Mouse (Mus musculus) frontal cortex, postnatal 25 days (tissue): ENCODE results near the gene Brwd1.
"Not testable (repeated sequence)": the region's sequence is repeated elsewhere in the genome, so short reads cannot be mapped to it uniquely, and the experiment has no call there.

Experiments
- DNase-seq, 2 experiments: peaks; one replicate each; pipeline ENCODE4 v3.0.0; 2022; ENCODE audit warnings: low spot score in 2 of 2

Gene Brwd1

DNA sequence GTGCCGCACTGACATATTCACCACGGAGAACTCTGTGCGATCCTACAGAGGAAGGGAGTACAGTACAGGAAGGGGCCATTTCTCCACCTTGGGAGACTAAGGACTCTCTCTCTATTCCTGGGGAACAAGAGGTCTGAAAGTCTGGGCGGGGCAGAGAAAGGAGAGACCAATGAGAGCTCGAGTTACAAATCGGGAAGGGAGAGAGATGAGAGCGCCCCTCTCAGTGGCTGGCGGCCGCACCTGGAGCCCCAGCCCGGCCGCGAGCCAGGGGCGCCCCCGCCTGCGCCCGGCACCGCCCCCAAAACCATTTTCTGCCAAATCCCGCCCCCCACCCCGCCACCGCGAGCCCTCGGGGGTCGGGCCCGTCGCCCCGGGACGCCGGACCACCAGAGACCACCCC is 995 bp downstream of the Brwd1 start:
- DNase-seq, result peak; percentile 92 to 94

DNA sequence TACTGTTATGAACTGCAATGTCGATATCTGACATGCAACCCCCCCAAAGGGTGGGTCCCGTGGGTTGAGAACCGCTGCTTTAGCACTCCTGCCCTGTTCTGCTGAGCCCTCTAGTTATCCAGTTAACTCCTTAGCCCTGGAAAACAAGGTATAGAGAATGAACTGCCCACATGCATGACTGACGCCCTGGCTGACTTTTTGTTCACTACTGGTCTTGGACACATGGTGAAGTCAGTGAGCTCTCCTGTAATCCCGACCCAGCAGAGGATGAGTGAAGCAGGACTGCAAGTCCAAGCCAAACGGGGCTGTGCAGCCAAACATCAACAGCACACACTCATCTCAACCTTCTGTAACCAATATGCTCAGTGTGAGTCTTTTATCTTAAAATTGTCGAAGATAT is 1.8 kb downstream of the Brwd1 start:
- no peak for DNase-seq

DNA sequence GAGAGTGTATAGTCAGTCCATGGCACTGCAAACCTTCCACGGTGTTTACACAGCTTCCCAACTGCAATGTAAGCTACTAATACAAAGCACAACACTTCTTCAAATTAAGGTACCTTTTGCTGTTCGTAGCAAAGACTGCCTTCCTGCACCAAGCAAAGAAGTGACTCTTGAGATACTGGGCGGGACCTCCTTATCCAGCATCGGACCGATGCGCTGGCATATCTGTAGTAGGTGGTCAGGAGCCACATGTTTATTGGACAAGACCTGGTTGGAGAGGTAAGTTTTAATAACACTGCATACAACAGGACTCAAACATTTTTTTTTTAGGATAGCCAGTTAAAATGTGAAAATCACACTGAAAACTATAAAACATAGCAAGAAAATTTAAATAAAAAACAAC is 14.0 kb downstream of the Brwd1 start:
- no peak for DNase-seq

DNA sequence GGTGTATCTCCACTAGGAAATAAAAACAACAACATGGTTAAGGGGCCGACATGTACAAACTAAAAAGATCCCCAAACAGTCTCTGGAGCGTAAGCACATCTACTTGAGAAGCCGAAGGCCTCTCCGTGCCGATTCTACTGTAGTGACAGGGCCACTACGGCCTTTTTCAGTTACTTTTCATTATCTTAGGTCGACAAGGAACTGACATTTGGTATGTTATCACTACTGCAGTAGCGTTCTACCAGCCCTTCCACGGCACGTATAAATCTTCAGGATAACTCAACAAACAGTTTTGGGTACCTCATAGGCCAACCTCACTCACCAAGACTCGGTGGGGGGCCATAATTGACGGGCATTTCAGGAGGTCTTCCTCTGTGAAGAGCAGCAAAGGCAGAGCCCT is 16.2 kb downstream of the Brwd1 start:
- DNase-seq, result no peak

DNA sequence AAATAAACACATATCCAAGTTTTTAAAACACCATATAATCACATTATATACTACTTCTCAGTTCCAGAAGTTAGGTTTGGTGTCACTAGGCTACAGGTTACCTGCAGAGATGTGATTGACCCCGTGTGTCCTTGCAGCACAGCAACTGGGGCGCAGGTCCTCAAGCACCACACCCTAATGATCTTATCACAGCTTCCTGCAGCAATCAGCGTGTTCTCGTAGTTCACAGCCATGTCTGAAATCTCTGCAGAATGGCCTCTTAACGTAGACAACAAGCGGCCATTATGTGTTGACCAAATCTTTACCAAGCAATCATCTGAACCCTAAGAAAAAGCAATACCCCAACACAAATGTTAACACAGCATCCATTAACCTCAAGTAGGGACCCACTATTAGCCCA is 17.7 kb downstream of the Brwd1 start:
- DNase-seq, result no peak

DNA sequence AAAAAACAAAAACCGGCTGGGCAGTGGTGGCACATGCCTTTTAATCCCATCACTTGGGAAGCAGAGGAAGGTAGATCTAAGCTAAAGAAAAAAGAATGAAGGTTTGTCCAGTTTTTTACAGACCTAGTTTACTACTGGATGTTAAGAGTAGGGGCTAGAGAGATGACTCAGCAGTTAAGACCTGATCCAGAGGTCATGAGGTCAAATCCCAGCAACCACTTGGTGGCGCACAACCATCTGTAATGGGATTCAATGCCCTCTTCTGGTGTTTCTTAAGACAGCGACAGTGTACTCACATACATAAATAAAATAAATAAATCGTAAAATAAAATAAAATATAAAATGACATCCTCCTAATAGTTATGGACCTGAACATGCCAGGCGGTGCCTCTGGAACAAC is 38.2 kb downstream of the Brwd1 start:
- no peak for DNase-seq

DNA sequence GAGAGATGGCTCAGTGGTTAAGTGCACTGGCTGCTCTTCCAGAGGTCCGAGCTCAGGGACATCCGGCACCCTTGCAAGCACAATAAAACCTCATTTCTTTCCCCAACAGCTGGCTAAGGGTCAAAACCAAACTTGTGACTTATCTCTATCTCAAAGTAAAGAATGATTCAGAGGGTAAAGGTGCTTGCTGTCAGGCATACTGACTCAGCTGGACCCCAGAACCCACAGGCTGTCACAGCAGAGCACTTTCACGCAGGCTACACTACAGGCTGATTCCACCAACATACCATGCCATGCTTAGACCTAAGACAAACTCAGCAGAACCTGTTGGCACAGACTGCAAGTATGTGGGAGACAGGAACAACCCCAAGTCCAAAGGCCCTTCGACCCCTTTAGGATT is 41.6 kb downstream of the Brwd1 start:
- DNase-seq, result no peak

DNA sequence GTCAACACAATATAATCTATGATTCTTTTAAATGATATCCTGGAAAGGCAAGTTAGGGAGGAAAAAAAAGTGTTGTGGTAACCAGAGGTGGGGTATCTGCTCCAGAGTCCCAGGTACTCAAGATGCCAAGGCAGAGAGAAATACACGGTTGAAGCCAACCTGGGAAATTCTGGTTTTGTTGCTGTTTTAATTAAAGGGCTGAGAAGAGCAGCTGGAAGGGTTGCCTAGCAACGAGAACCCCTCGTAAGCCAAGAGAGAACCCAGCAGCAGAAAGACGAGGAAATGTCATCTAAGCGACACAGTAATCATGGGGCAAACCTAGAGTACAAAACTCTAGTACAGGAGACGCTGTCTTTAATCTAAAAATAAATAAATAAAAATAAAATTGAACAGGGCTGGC is 42.8 kb downstream of the Brwd1 start:
- DNase-seq, result no peak

DNA sequence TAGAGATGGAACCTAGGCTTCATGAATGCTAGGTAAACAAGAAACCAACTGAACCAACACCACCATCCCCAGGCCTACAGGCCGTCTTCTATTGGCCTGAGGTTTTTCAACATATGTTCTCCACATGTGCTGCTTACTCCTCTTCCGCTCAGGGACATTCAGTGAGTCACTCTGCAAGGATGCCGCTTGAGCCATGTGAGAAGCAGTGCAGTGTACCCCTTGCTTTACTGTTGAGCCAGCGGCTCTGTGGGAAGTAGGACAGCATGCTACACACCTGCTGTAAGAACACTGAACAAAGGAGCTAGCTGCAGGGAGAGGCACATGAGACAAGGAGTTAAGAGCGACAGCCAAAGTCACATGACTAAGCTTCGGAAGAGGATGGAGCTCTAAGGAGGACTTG is 47.9 kb downstream of the Brwd1 start:
- DNase-seq, result no peak

DNA sequence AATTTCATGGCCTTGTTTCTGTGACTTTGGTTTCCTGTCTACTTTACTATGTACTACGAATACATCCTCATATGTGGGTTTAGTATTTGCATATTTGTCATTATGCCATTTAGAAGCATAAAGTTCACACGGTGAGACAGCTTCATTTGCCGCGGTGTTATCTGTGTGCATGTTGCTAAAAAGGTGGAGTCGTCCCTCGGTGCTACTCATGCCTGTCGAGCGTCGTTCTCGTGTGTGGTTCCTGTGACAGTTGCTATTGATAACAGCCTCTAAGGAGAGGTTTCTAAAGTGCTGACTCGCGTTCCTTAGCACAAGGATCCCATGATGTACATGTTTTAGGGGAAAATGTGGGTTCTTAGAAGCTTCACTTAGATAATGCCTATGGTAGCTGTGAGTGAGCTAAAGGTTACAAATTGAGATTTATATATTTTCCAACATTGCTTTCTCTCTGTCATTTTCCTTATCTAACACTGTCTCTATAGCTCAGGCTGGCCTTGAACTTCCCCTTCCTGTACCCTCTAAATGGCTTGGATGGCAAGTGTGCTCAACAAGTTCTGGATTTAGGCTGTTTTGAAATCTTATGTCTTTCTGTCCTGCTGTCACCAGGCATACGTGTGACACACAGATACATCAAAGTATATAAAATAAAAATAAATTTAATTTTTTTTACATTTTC is 49.8 kb downstream of the Brwd1 start:
- no peak for DNase-seq

DNA sequence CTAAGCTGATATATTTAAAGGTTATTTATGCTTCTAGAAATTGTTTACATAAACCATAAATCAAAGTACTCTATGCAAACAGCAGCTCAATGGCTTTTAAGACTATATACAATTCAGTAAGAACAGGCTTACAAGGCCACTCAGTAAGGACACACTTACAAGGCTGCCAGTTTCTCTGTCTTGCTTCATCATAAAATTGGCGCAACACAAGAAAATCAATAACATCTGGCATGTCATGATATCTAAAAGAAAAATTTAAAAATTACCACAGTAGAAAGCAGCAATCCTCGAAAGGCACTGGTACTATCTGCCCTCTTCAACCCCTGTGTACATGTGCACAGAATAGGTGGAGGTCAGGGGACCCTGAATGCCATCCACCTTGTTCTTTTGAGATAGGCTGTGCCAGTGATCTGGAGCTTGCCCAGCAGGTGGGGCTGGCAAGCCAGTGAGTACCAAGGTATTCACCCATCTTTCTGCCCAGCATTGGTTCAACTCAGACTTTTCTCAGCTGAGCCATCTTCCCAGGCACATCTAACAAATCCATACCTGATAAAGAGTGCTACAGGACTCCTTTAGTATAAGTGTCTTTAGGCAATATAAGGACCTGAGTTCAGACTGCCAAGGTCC is 51.7 kb downstream of the Brwd1 start:
- DNase-seq, result no peak

DNA sequence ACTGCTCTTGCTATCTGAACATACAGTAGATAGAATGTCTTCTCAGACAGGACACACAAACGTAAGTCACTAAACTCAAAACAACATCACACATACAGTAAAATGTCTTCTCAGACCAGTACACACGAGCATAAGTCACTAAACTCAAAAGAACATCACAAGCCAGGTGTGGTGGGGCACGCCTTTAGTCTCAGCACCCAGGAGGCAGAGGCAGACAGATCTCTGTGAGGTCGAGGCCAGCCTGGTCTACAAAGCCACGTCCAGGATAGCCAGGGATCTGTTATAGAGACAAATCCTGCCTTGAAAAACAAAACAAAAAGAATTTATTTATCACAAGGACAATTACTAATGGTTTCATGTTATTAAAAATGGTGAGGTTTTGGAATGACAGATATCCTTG is 56.1 kb downstream of the Brwd1 start:
- no peak for DNase-seq

DNA sequence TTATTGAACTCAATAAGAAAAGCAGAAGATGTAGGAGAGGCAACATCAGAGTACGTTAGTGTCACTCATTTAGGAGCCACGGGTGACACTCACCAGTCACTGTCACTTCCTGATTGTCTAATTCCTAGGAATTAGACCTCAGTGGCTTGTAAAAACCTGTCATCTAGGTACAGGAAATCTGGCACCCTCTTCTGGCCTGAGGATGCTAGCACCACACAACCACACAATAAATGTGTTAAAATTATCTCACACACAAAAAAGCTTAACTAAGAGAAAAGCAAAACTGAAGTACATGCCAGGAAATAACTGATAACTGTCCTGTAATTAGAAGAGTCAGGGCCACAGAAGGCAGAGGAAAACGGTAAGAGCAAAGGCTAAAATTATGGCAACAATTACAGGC is 57.1 kb downstream of the Brwd1 start:
- no peak for DNase-seq

DNA sequence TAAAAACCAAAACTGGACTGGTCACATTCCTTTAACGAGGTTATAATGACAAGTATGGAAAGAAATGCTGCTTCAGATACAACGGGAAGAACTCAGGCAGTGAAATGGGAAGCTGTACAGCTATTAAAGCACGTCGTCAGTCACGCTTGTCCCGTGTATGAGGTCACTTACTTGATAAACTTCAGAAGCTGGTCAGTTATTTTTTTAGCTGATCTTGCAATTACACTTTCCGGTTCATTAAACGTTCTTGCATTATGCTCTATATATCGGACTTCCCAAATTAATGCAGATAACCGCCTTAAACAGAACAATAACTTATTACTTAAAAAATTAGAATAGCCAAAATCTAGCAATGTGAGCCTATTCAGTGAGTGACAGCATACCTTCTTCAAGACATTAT is 61.3 kb downstream of the Brwd1 start:
- DNase-seq, result no peak

DNA sequence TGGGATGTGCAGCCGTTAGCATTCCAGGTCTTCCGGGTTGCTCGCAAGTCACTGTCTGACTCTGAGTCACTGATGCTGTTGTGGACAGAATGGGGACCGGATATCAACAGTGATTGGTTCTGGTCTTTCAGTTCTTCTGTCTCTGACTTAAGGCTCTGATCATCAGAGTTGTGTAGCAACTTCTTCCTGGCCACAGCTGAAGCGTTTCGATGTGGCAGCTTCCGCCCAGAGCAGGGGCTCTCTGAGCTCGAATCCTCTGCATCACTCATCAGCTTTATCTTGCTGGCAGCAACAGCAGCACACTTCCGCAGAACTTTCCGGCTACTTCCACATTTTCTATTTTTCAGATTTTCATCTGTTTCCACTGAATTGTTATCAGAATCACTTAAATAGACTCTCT is 73.2 kb downstream of the Brwd1 start:
- not testable (repeated sequence) for DNase-seq

DNA sequence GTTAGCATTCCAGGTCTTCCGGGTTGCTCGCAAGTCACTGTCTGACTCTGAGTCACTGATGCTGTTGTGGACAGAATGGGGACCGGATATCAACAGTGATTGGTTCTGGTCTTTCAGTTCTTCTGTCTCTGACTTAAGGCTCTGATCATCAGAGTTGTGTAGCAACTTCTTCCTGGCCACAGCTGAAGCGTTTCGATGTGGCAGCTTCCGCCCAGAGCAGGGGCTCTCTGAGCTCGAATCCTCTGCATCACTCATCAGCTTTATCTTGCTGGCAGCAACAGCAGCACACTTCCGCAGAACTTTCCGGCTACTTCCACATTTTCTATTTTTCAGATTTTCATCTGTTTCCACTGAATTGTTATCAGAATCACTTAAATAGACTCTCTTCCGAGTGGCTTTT is 78.0 kb downstream of the Brwd1 start:
- DNase-seq, result not testable (repeated sequence)

DNA sequence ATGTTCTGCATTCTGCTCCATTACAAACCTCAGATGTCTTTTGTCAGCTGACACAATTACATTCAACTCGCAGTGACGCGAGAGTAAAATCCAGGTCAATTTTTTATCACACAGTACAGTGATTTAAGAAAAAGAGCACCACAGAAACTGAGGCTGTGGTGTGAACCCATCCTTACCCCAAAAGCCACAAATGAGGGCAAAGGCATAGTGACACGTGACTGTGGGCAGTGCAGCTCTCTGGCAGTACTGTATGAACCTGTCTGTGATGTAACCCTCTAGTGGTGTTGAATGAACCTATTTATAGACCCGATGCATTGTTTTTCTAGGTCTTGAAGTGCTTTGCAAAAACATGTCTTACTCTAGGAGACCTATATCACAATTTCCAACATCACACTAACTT is 83.0 kb downstream of the Brwd1 start:
- no peak for DNase-seq

DNA sequence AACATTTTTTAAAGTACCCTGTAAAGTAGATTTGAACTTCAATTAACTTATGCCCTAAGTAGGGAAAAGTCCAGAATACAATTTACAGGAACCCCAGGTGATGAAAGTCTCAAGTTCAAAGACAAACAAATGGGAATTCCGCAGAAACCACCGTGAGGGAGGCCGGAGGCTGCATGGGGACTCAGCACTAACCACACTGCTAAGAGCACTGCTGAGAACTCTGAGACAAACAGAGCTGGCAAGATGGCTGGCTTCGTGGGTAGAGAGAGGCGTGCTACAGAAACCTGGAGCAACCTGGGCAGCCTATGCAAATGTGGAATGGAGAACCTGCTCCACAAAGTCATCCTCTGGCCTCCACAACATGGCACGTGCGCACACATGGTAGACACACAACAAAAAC is 86.2 kb downstream of the Brwd1 start:
- DNase-seq, result no peak

DNA sequence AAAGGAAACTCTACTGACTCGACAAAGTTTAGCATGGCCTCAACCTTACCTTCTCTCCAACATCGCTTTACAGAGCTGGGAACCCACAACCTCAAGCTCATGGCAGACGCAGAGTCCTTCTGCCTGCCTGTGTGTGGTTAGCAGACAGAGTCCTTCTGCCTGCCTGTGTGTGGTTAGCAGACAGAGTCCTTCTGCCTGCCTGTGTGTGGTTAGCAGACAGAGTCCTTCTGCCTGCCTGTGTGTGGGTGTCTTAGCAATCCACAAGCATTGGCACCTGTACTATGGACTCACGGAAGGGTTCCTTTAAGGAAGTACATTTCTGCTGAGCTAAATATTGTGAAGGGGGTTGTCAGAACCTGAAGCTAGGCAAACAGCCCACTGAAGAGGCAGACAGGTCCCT is 87.8 kb downstream of the Brwd1 start:
- not testable (repeated sequence) for DNase-seq

DNA sequence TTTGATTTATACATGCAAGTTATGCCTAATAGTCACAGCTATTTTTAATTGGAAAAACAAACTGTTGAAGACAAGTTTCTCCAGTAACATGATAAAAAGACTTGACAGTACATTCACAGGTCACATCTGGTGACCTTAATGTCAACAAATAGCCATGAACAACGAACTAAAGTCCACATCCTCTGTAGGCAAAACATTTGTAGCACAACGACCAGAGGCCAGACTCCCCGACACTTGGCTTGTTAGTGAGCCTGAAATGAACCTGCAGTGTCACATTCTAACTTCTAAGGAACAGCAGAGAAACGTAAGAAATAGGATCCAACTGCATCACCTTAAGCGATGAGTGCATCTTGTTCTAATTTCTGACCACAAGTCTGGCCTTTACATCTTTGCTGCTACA is 89.7 kb downstream of the Brwd1 start:
- DNase-seq, result no peak

DNA sequence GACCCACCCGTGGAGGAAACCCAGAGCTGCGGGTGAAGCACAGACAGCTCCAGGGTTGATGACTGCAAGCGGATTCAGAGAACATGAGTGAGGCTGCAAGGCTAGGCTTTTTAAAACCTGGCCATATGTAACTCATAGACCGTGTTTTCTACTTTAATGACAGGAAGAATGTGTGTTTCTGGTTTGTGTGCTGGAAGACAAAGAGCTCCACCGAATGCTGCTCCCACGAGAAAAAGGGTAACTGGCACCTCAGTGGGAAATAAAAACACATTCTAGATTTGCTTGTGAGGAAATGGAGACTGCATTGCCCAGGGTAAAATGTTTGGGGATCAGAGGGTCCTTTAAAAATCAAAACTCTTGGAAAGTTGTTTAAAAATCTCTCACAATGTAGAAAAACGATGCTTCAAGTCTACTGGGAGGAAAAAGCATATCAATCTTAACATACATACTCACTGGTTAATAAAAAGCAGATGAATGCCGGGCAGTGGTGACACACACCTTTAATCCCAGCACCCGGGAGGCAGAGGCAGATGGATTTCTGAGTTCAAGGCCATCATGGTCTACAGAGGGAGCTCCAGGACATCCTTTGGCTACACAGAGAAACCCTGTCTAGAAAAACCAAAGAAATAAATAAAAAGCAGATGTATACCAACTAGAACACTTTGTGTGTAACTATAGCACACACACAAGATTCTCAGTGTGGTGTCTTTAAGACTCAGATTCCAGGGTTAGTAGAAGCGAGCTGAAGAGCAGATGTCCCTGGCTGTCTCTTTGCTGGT is 91.0 kb downstream of the Brwd1 start:
- no peak for DNase-seq

DNA sequence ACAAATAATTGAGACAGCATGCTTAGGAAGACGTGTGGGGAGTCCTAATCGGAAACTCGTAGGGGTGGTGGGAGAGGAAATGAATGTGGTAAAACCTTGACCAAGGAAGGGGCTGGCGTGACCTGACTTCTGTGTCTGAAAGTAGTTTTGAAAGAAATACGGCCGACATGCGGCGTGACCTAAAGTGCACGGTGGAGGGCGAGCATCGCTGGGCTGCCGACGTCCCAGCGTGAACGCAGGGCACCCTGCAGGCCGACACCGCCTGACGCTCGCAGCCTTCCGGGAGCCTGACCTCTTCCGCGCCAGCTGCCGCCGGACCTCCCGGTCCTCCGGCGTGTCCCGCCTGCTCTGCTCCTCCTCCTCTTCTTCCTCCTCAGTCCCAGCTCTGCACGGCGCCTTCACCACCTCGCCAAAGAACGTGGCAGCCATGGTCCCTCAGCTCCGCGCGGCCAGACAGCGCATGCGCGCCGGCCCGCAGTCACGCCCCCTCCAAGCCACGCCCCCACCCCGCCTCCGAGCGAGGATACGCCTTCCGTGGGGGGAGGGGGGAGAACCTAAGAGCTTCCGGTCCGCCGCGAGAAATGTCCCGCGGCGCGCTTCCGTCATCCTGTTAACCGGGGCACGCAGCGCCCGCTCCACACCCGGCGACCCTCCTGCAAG is 91.7 kb downstream of the Brwd1 start, which contains the start of gene Psmg1:
Gene Psmg1 (minus strand): TSS at position 499 of the 660 bp plus-strand sequence.
- DNase-seq, result peak; percentile 97

DNA sequence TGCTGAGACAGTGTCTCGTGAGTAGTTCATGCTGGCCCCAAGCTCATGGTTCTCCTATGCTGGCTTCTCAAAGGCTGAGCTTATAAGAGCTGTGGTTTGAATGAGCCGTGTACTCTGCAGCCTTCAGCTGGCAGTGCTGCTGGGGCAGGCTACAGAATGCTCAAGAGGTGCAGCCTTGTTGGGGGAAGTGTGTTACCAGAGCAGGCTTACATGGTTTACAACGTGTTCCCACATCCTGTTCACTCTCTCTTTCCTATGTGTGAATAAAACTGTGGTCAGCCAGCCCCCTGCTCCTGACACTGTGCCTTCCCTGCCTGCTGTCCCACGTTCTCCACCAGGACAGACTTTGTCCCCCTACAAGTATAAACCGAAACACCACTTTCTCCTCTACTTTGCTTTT is 97.4 kb downstream of the Brwd1 start:
- no peak for DNase-seq
